In genomic region chr7:109541609-109542363, GRCm38 (mm10) we compare ENCODE assay signal across 12 mouse cellular contexts. TPM values are rescaled to one million over a fixed set of nuclear protein-coding genes. Genes with fewer than 3 reads are reported as not detected.
DNase-seq lines count a peak whose midpoint lies in the region; ATAC-seq and TF ChIP-seq lines count a peak whose summit lies in the region.
"Had no signal": no experiment of that assay in that cellular context is flagged by ENCODE, and none has a peak within 500 bp of the region (broad histone marks: within the 10 kb centered on the region; RNA-seq: fewer than 3 reads in every experiment).

No protein-coding gene starts in this region.

- H3K9ac ChIP-seq in hindbrain, postnatal 0 days (replicated peaks; ENCODE audit: low read length) = no peak overlapping the region
- no peak overlapping the region for H3K9ac ChIP-seq in lung, embryonic 15.5 days
- H3K9ac ChIP-seq in stomach, embryonic 16.5 days (ENCODE audit: low read length) = no peak overlapping the region
- no peak overlapping the region for H3K9ac ChIP-seq in forebrain, embryonic 12.5 days

- peaks cover 80% of the 10 kb centered on the region for H3K36me3 ChIP-seq in hindbrain, embryonic 10.5 days
- peaks cover 8% of the 10 kb centered on the region; the same call in 1 of the 2 replicates for H3K36me3 ChIP-seq in hindbrain, postnatal 0 days (ENCODE audit: insufficient read depth, low read length)
- peaks cover 57% of the 10 kb centered on the region for H3K36me3 ChIP-seq in lung, embryonic 15.5 days
- H3K36me3 ChIP-seq in stomach, embryonic 16.5 days (ENCODE audit: control insufficient read depth, insufficient read depth, low read length) = 0 out of 2 replicates have a peak, but pooled peaks cover 5% of the 10 kb centered on the region
- peaks cover 9% of the 10 kb centered on the region for H3K36me3 ChIP-seq in forebrain, embryonic 12.5 days (replicated peaks)

- H3K27me3 ChIP-seq in hindbrain, embryonic 10.5 days (ENCODE audit: insufficient read depth, poor library complexity, severe bottlenecking) = no peaks in the 10 kb centered on the region
- no peaks in the 10 kb centered on the region for H3K27me3 ChIP-seq in hindbrain, postnatal 0 days (ENCODE audit: insufficient read depth, low read length)
- no peaks in the 10 kb centered on the region for H3K27me3 ChIP-seq in lung, embryonic 15.5 days
- H3K27me3 ChIP-seq in stomach, embryonic 16.5 days (ENCODE audit: control insufficient read depth, insufficient read depth, low read length) = no peaks in the 10 kb centered on the region
- no peaks in the 10 kb centered on the region for H3K27me3 ChIP-seq in forebrain, embryonic 12.5 days

- no peaks in the 10 kb centered on the region for H3K4me1 ChIP-seq in hindbrain, embryonic 10.5 days (replicated peaks)
- H3K4me1 ChIP-seq in hindbrain, postnatal 0 days (ENCODE audit: insufficient read depth, low read length) = no peaks in the 10 kb centered on the region
- peaks cover 21% of the 10 kb centered on the region for H3K4me1 ChIP-seq in lung, embryonic 15.5 days
- H3K4me1 ChIP-seq in stomach, embryonic 16.5 days (ENCODE audit: control insufficient read depth, insufficient read depth, low read length) = 0 out of 2 replicates have a peak, but pooled peaks cover 4% of the 10 kb centered on the region
- H3K4me1 ChIP-seq in forebrain, embryonic 12.5 days = no peaks in the 10 kb centered on the region

- TF ChIP-seq CTCF in hindbrain, postnatal 0 days (IDR thresholded peaks at IDR 0.05; ENCODE audit: low read depth) = no peak

- no peak for ATAC-seq in hindbrain, postnatal 0 days
- ATAC-seq in lung, embryonic 15.5 days (ENCODE audit: borderline replicate concordance, extremely low read depth, low FRiP score, low TSS enrichment) = no peak
- ATAC-seq in hematopoietic stem cell, adult 5-6 weeks (replicated peaks in 1 of 2; ENCODE audit: insufficient read depth in 1 of 2, low FRiP score in 2 of 2, low TSS enrichment in 1 of 2, low read depth in 1 of 2, poor library complexity in 2 of 2, severe bottlenecking in 2 of 2) = peak; percentile 17 to 43; a peak in 2 of 4 replicates
- ATAC-seq in stomach, embryonic 16.5 days (ENCODE audit: insufficient read depth, low FRiP score) = no peak
- no peak for ATAC-seq in forebrain, embryonic 12.5 days (ENCODE audit: low FRiP score)

- H3K9me3 ChIP-seq in hindbrain, embryonic 10.5 days = no peaks in the 10 kb centered on the region
- no peaks in the 10 kb centered on the region for H3K9me3 ChIP-seq in hindbrain, postnatal 0 days (ENCODE audit: low read length)
- H3K9me3 ChIP-seq in lung, embryonic 15.5 days = no peaks in the 10 kb centered on the region
- no peaks in the 10 kb centered on the region for H3K9me3 ChIP-seq in stomach, embryonic 16.5 days (replicated peaks; ENCODE audit: control insufficient read depth, low read length)
- no peaks in the 10 kb centered on the region for H3K9me3 ChIP-seq in forebrain, embryonic 12.5 days

- DNase-seq in hindbrain, embryonic 10.5 days (ENCODE audit: low spot score) = no peak
- DNase-seq in hindbrain, postnatal 0 days (ENCODE audit: low spot score) = no peak
- DNase-seq in lung, adult 18-20 months = no peak
- DNase-seq: adrenal gland, postnatal 14 days; cerebellum, adult 11 months; kidney, postnatal 14 days; lung, postnatal 4 days; thymus, postnatal 14 days had no signal

- no peak overlapping the region for H3K4me2 ChIP-seq in hindbrain, postnatal 0 days (ENCODE audit: low read depth, low read length)
- H3K4me2 ChIP-seq in lung, embryonic 15.5 days = no peak overlapping the region
- no peak overlapping the region for H3K4me2 ChIP-seq in stomach, embryonic 16.5 days (ENCODE audit: low read depth, low read length)
- no peak overlapping the region for H3K4me2 ChIP-seq in forebrain, embryonic 12.5 days

- H3K27ac ChIP-seq in hindbrain, embryonic 10.5 days = 0 out of 2 replicates have a peak overlapping the region, but pooled peaks have one; percentile 45
- H3K27ac ChIP-seq in hindbrain, postnatal 0 days = no peak overlapping the region
- H3K27ac ChIP-seq in lung, embryonic 15.5 days = peak overlapping the region; percentile 58
- peak overlapping the region; percentile 36; the same call in 1 of the 2 replicates for H3K27ac ChIP-seq in stomach, embryonic 16.5 days (ENCODE audit: low read length)
- no peak overlapping the region for H3K27ac ChIP-seq in forebrain, embryonic 12.5 days

- H3K4me3 ChIP-seq in hindbrain, embryonic 10.5 days = no peak overlapping the region
- no peak overlapping the region for H3K4me3 ChIP-seq in hindbrain, postnatal 0 days (ENCODE audit: low read length)
- H3K4me3 ChIP-seq in lung, embryonic 15.5 days = no peak overlapping the region
- no peak overlapping the region for H3K4me3 ChIP-seq in stomach, embryonic 16.5 days (replicated peaks; ENCODE audit: low read length)
- no peak overlapping the region for H3K4me3 ChIP-seq in forebrain, embryonic 12.5 days (replicated peaks)

- 89% methylated on average over 10 of the region's 10 CpGs for WGBS in hindbrain, embryonic 10.5 days
- WGBS in hindbrain, postnatal 0 days = 91% methylated on average over 10 of the region's 10 CpGs
- 84% methylated on average over 10 of the region's 10 CpGs for WGBS in lung, embryonic 15.5 days
- WGBS in stomach, embryonic 16.5 days = 79% methylated on average over 10 of the region's 10 CpGs
- 92% methylated on average over 10 of the region's 10 CpGs for WGBS in forebrain, embryonic 12.5 days

RNA-seq across cellular contexts. Expression of gene Rpl27a, which starts 22.8 kb away (rescaled TPM):
- 101 and 126 TPM in 2 replicates for polyA plus RNA-seq in hindbrain, embryonic 10.5 days (2016; fragmentation: Nextera tagmentation; extraction: Ambion mirVana)
- total RNA-seq in hindbrain, postnatal 0 days (2014; rRNA removed) = 337 and 346 TPM in 2 replicates
- polyA plus RNA-seq in hindbrain, postnatal 0 days (2015; fragmentation: Nextera tagmentation; extraction: Ambion mirVana) = 100 and 104 TPM in 2 replicates
- 136 and 146 TPM in 2 replicates for polyA plus RNA-seq in lung, embryonic 15.5 days (2015; fragmentation: Nextera tagmentation; extraction: Ambion mirVana)
- total RNA-seq in hematopoietic stem cell, adult 5-6 weeks (2017) = 984 and 1,102 TPM in 2 replicates
- 109 and 128 TPM in 2 replicates for polyA plus RNA-seq in stomach, embryonic 16.5 days (2015; fragmentation: Nextera tagmentation; extraction: Ambion mirVana)
- 97.2 and 98.3 TPM in 2 replicates for polyA plus RNA-seq in forebrain, embryonic 12.5 days (2016; fragmentation: Nextera tagmentation; extraction: Ambion mirVana)

RNA-seq across cellular contexts. Expression of gene Trim66, which starts 33.9 kb away (rescaled TPM):
- polyA plus RNA-seq in hindbrain, embryonic 10.5 days (2016; fragmentation: Nextera tagmentation; extraction: Ambion mirVana) = 0.07 and 0.08 TPM in 2 replicates
- 2.9 and 4.5 TPM in 2 replicates for total RNA-seq in hindbrain, postnatal 0 days (2014; rRNA removed)
- polyA plus RNA-seq in hindbrain, postnatal 0 days (2015; fragmentation: Nextera tagmentation; extraction: Ambion mirVana) = 0.61 and 0.73 TPM in 2 replicates
- 0.02 and 0.03 TPM in 2 replicates for polyA plus RNA-seq in lung, embryonic 15.5 days (2015; fragmentation: Nextera tagmentation; extraction: Ambion mirVana)
- 0.06 and 0.30 TPM in 2 replicates for total RNA-seq in hematopoietic stem cell, adult 5-6 weeks (2017)
- 0.02 and 0.09 TPM in 2 replicates for polyA plus RNA-seq in stomach, embryonic 16.5 days (2015; fragmentation: Nextera tagmentation; extraction: Ambion mirVana)
- polyA plus RNA-seq in forebrain, embryonic 12.5 days (2016; fragmentation: Nextera tagmentation; extraction: Ambion mirVana) = 0.64 and 1.6 TPM in 2 replicates

Comparison
In these comparisons a context has a peak if more than half of its experiments do, and no peak if none do; other contexts are left out.
1. H3K27ac ChIP-seq: peak in hindbrain, embryonic 10.5 days (single experiment), lung, embryonic 15.5 days (single experiment) and stomach, embryonic 16.5 days (single experiment); none in hindbrain, postnatal 0 days (single experiment) and forebrain, embryonic 12.5 days (single experiment).
2. ATAC-seq: peak in hematopoietic stem cell, adult 5-6 weeks (2 of 2); none in hindbrain, postnatal 0 days (single experiment), lung, embryonic 15.5 days (single experiment), stomach, embryonic 16.5 days (single experiment) and forebrain, embryonic 12.5 days (single experiment).